9 mouse cellular contexts compared by ENCODE assay signal in the genomic region with DNA sequence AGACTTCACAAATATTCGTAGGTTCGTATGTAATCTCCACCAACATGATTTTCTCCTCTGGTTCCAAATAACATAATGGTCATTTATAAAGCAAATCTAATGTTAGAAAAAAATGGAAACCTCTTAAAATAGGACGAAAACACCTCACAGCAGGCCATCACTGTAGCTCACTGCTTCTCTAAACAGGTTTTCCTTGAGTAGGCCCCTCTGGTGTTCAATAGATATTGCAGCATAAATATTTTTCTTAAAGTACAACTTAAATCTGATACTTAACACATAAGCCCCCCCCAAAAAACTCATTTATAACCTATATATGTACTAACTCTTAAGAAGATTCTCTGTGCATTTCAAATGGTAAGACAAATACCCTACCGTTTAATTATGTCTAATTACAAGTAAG. TPM values are rescaled to one million over a fixed set of nuclear protein-coding genes. Genes with fewer than 3 reads are reported as not detected.
DNase-seq lines count a peak whose midpoint lies in the region; ATAC-seq and TF ChIP-seq lines count a peak whose summit lies in the region.
"Had no signal": no experiment of that assay in that cellular context is flagged by ENCODE, and none has a peak within 500 bp of the region (broad histone marks: within the 10 kb centered on the region; RNA-seq: fewer than 3 reads in every experiment).

No protein-coding gene starts in this region.

- TF ChIP-seq CTCF in brain, embryonic 14.5 days (IDR thresholded peaks at IDR 0.05; ENCODE audit: borderline replicate concordance, extremely low read depth, insufficient read depth, insufficient read length) = no peak

- no peaks in the 10 kb centered on the region for H3K27me3 ChIP-seq in kidney, embryonic 16.5 days (ENCODE audit: insufficient read depth, low read length)
- no peaks in the 10 kb centered on the region for H3K27me3 ChIP-seq in hindbrain, embryonic 14.5 days (ENCODE audit: control insufficient read depth, insufficient read depth, low read length)
- H3K27me3 ChIP-seq in midbrain, embryonic 15.5 days (replicated peaks) = no peaks in the 10 kb centered on the region

- peak overlapping the region; percentile 92 for H3K4me3 ChIP-seq in kidney, embryonic 16.5 days (ENCODE audit: low read length)
- peak overlapping the region; percentile 98 for H3K4me3 ChIP-seq in hindbrain, embryonic 14.5 days (replicated peaks; ENCODE audit: low read length)
- peak overlapping the region; percentile 66 for H3K4me3 ChIP-seq in midbrain, embryonic 15.5 days

- no peaks in the 10 kb centered on the region for H3K9me3 ChIP-seq in kidney, embryonic 16.5 days (ENCODE audit: low read length)
- H3K9me3 ChIP-seq in hindbrain, embryonic 14.5 days (ENCODE audit: control insufficient read depth, low read length) = no peaks in the 10 kb centered on the region
- no peaks in the 10 kb centered on the region for H3K9me3 ChIP-seq in midbrain, embryonic 15.5 days

- no peaks in the 10 kb centered on the region for H3K36me3 ChIP-seq in kidney, embryonic 16.5 days (ENCODE audit: insufficient read depth, low read length)
- no peaks in the 10 kb centered on the region for H3K36me3 ChIP-seq in hindbrain, embryonic 14.5 days (replicated peaks; ENCODE audit: control insufficient read depth, insufficient read depth)
- H3K36me3 ChIP-seq in midbrain, embryonic 15.5 days (replicated peaks) = no peaks in the 10 kb centered on the region

- H3K4me1 ChIP-seq in kidney, embryonic 16.5 days (ENCODE audit: insufficient read depth, low read length) = peaks cover 39% of the 10 kb centered on the region
- H3K4me1 ChIP-seq in hindbrain, embryonic 14.5 days (replicated peaks; ENCODE audit: control insufficient read depth, insufficient read depth, low read length) = peaks cover 38% of the 10 kb centered on the region
- H3K4me1 ChIP-seq in midbrain, embryonic 15.5 days = peaks cover 42% of the 10 kb centered on the region

- H3K4me2 ChIP-seq in kidney, embryonic 16.5 days (replicated peaks; ENCODE audit: low read depth, low read length) = peak overlapping the region; percentile 64
- peak overlapping the region; percentile 89 for H3K4me2 ChIP-seq in hindbrain, embryonic 14.5 days (replicated peaks)
- peak overlapping the region; percentile 53 for H3K4me2 ChIP-seq in midbrain, embryonic 15.5 days

- no peak for DNase-seq in kidney, postnatal 10 days
- peak; percentile 65 for DNase-seq in brain, embryonic 14.5 days (ENCODE audit: low read depth)
- DNase-seq in hindbrain, embryonic 14.5 days (ENCODE audit: low spot score) = no peak
- no peak for DNase-seq in ovary, postnatal 10 days (ENCODE audit: low spot score)
- no peak for DNase-seq in frontal cortex, postnatal 36 days (ENCODE audit: low spot score in 2 of 2)
- no peak for DNase-seq in left cerebral cortex, postnatal 25 days (ENCODE audit: low spot score in 2 of 2)
- DNase-seq: adrenal gland, postnatal 25 days had no signal

- no peak for ATAC-seq in kidney, embryonic 16.5 days (ENCODE audit: low FRiP score, low TSS enrichment)
- no peak for ATAC-seq in hindbrain, embryonic 14.5 days (ENCODE audit: low FRiP score)
- ATAC-seq in midbrain, embryonic 15.5 days (replicated peaks) = no peak

- WGBS in kidney, embryonic 16.5 days = 16% methylated on average over 4 of the region's 4 CpGs
- WGBS in hindbrain, embryonic 14.5 days = 14% methylated on average over 4 of the region's 4 CpGs
- 8% methylated on average over 4 of the region's 4 CpGs for WGBS in midbrain, embryonic 15.5 days

- TF ChIP-seq POLR2A in brain, embryonic 14.5 days (IDR thresholded peaks at IDR 0.05; ENCODE audit: borderline replicate concordance, extremely low read depth, insufficient read depth, insufficient read length, poor library complexity, severe bottlenecking) = no peak

- intact Hi-C loops in left cerebral cortex, postnatal 25 days (cut with DNase I) = loop anchor here (5.0 kb wide), 1 partner anchor 394 kb away; no protein-coding TSS in a partner anchor

- H3K27ac ChIP-seq in kidney, embryonic 16.5 days (ENCODE audit: low read length) = no peak overlapping the region; the same call in 1 of the 2 replicates
- peak overlapping the region; percentile 99; the same call in 1 of the 2 replicates for H3K27ac ChIP-seq in hindbrain, embryonic 14.5 days
- no peak overlapping the region for H3K27ac ChIP-seq in midbrain, embryonic 15.5 days

- peak overlapping the region; percentile 97 for H3K9ac ChIP-seq in kidney, embryonic 16.5 days (replicated peaks; ENCODE audit: low read length)
- peak overlapping the region; percentile 99 for H3K9ac ChIP-seq in hindbrain, embryonic 14.5 days
- H3K9ac ChIP-seq in midbrain, embryonic 15.5 days = peak overlapping the region; percentile 92; the same call in 1 of the 2 replicates

RNA-seq across cellular contexts. Expression of gene Stt3b, which starts 1.8 kb away (rescaled TPM):
- 102 and 107 TPM in 2 replicates for polyA plus RNA-seq in kidney, embryonic 16.5 days (2015; fragmentation: Nextera tagmentation; extraction: Ambion mirVana)
- 58.1 and 74.2 TPM in 2 replicates for polyA plus RNA-seq in brain, embryonic 14.5 days (2012; rRNA removed)
- polyA plus RNA-seq in hindbrain, embryonic 14.5 days (2014; fragmentation: Nextera tagmentation; extraction: Ambion mirVana) = 116 and 135 TPM in 2 replicates
- 78.4 and 80.5 TPM in 2 replicates for polyA plus RNA-seq in midbrain, embryonic 15.5 days (2015; fragmentation: Nextera tagmentation; extraction: Ambion mirVana)
- 100 to 1,000 TPM in 1 of 2 experiments, 10 to 100 TPM in 1; 85.2 to 100 TPM for total RNA-seq in left cerebral cortex, postnatal 25 days (2021)
